Mouse (Mus musculus) left cerebral cortex, adult 2 months (tissue): ENCODE data around the gene Gm20683. TPM values are rescaled to one million over a fixed set of nuclear protein-coding genes. Genes with fewer than 3 reads are reported as not detected.
A peak's percentile ranks its signal among the peaks of the same experiment; 100 is the strongest.

Experiments used
- DNase-seq, 2 experiments: peaks; one replicate each; pipeline ENCODE4 v3.0.0; 2021 to 2022; ENCODE audit warnings: low spot score in 2 of 2, mixed read lengths in 1 of 2; ENCODE audit errors: extremely low spot score in 1 of 2
- H3K27ac ChIP-seq: fragments of 200-600 bp; 2 replicates; pipeline ENCODE4 v1.8.1; 2022
- H3K4me3 ChIP-seq: fragments of 200-600 bp; 2 replicates; pipeline ENCODE4 v1.8.1; 2022
- CTCF ChIP-seq: fragments of 200-600 bp; IDR thresholded peaks from 2 replicates; pipeline ENCODE4 v1.8.1; 2022; ENCODE audit warnings: antibody characterized with exemption, mild to moderate bottlenecking, moderate library complexity
- intact Hi-C: fragments of 180-260 bp; cut with DNase I; formaldehyde crosslinking; loops from one replicate; pipeline ENCODE4 v1.15.1; 2025
- microRNA-seq, 2 experiments: library from miRNA; unstranded; fragments of <30 nt; microRNA quantifications; one replicate each; pipeline ENCODE4 v1.2.0; 2021
- total RNA-seq, 2 experiments: library from RNA; stranded (reverse); gene quantifications; 2 replicates each; pipeline ENCODE4 v1.2.3; 2021

Gene Gm20683
- total RNA-seq, 2 experiments from 2014 or later: 23.0 to 25.1 TPM

DNA sequence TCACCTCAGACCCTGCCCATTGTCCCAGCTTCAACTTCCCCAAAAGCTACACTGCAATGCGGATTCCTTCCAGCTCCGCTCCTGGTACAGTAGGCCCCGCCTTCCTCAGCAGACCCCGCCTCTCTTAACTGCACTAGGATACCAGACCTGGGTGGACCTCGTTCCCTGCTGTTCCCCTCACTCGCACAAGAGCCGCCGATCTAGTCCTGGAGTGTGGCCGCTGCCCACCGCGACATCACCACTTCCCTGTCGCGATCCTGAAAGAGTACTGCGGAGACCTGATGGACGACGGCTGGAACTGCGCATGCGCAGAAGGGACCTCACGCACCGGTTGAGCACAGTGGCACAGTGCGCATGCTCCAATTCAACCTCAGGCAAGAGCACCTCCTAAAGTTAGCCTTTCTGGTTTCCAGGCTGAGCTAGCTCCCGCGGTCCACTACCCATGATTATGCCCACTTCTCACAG lies 56.2 kb downstream of the Gm20683 start, which contains the start of gene Haghl:
TSS of gene Haghl (minus strand) at position 393 of the 465 bp plus-strand sequence.
- no peak; the same call in 1 of the 2 replicates for TF ChIP-seq CTCF
- Histone ChIP-seq H3K4me3 (peak within 1 kb of the TSS; percentile 74), H3K27ac (peak within 1 kb of the TSS; percentile 94)
- intact Hi-C loops: no loop called here
- DNase-seq: peak; percentile 94 to 96

Small RNA genes within 50 kb of the gene (microRNA-seq; reads per million reads assigned to microRNA genes)
- 6.6 to 6.7 reads per million in 2 experiments for gene Mir3082

Other genes starting within 250 kb of the Gm20683 start
- gene Gng13, start 124.6 kb downstream of the Gm20683 start, total RNA-seq: 100 to 1,000 TPM; 146 to 168 TPM
- gene Chtf18, start 114.3 kb downstream of the Gm20683 start, total RNA-seq: 1 to 10 TPM; 1.3 to 1.4 TPM
- 10 to 100 TPM; 55.6 to 57.4 TPM for gene Rpusd1, start 114.1 kb downstream of the Gm20683 start, total RNA-seq
- gene Mslnl, start 105.7 kb downstream of the Gm20683 start, total RNA-seq: under 1 TPM; 0.45 to 0.47 TPM
- gene Msln, start 87.4 kb downstream of the Gm20683 start, total RNA-seq: 1 to 10 TPM; 3.1 to 3.9 TPM
- 10 to 100 TPM; 32.4 to 33.2 TPM for gene Narfl, start 68.0 kb downstream of the Gm20683 start, total RNA-seq
- gene Haghl, start 56.1 kb downstream of the Gm20683 start, total RNA-seq: 100 to 1,000 TPM; 112 to 123 TPM
- gene Ccdc78, start 55.2 kb downstream of the Gm20683 start, total RNA-seq: not detected
- gene Fam173a, start 48.9 kb downstream of the Gm20683 start, total RNA-seq: 10 to 100 TPM; 84.9 to 85.1 TPM
- gene AC134908.4, start 46.1 kb downstream of the Gm20683 start, total RNA-seq: 1 to 10 TPM in 1 of 2 experiments, not detected in 1; 1.4 TPM
- gene Metrn, start 44.6 kb downstream of the Gm20683 start, total RNA-seq: 10 to 100 TPM; 72.3 to 88.2 TPM
- gene Fbxl16, start 32.7 kb downstream of the Gm20683 start, total RNA-seq: 100 to 1,000 TPM; 644 to 656 TPM
- gene Wdr24, start 18.1 kb downstream of the Gm20683 start, total RNA-seq: 10 to 100 TPM; 26.8 to 30.9 TPM
- gene Jmjd8, start 12.9 kb downstream of the Gm20683 start, total RNA-seq: 10 to 100 TPM; 55.1 to 55.6 TPM
- gene Stub1, start 8.4 kb downstream of the Gm20683 start, total RNA-seq: 100 to 1,000 TPM; 162 to 171 TPM
- 10 to 100 TPM; 36.3 to 39.6 TPM for gene Rhbdl1, start 4.5 kb downstream of the Gm20683 start, total RNA-seq
- 100 to 1,000 TPM; 103 to 105 TPM for gene Rhot2, start 3.1 kb upstream of the Gm20683 start, total RNA-seq
- gene Wdr90, start 19.7 kb upstream of the Gm20683 start, total RNA-seq: 10 to 100 TPM; 34.9 to 36.8 TPM
- gene Mcrip2, start 27.0 kb upstream of the Gm20683 start, total RNA-seq: 10 to 100 TPM; 17.8 to 25.7 TPM
- gene Mettl26, start 33.3 kb upstream of the Gm20683 start, total RNA-seq: 10 to 100 TPM; 37.8 to 38.1 TPM
- 1 to 10 TPM; 1.7 TPM for gene Wfikkn1, start 39.1 kb upstream of the Gm20683 start, total RNA-seq
- gene Rab40c, start 78.0 kb upstream of the Gm20683 start, total RNA-seq: 10 to 100 TPM; 46.4 to 47.2 TPM
- gene Pigq, start 103.2 kb upstream of the Gm20683 start, total RNA-seq: 100 to 1,000 TPM in 1 of 2 experiments, 10 to 100 TPM in 1; 96.5 to 118 TPM
- under 1 TPM; 0.20 to 0.87 TPM for gene Nhlrc4, start 103.2 kb upstream of the Gm20683 start, total RNA-seq
- under 1 TPM; 0.26 to 0.27 TPM for gene A930017K11Rik, start 110.8 kb upstream of the Gm20683 start, total RNA-seq
- 10 to 100 TPM; 53.9 to 59.3 TPM for gene Capn15, start 144.0 kb upstream of the Gm20683 start, total RNA-seq
- gene Rab11fip3, start 227.8 kb upstream of the Gm20683 start, total RNA-seq: 100 to 1,000 TPM; 114 to 119 TPM
- 10 to 100 TPM; 28.5 to 31.5 TPM for gene Decr2, start 248.6 kb upstream of the Gm20683 start, total RNA-seq